Mouse (Mus musculus): ENCODE measurements around the gene Tmtc2. TPM values are rescaled to one million over a fixed set of nuclear protein-coding genes. Genes with fewer than 3 reads are reported as not detected.

Gene Tmtc2
- total and polyA plus RNA-seq, 2 experiments from 2014 or later: 1.5 to 4.5 TPM

GRCm38 (mm10) chr10:105532747-105533146, 41.5 kb downstream of the Tmtc2 start:
- Histone ChIP-seq H3K9me3 (replicated peaks; ENCODE audit: control insufficient read depth, low read length) (no peaks in the 10 kb centered on the region), H3K4me2 (ENCODE audit: low read depth, low read length) (no peak overlapping the region), H3K4me1 (ENCODE audit: control insufficient read depth, insufficient read depth) (peaks cover 5% of the 10 kb centered on the region; the same call in 1 of the 2 replicates), H3K27ac (ENCODE audit: low read depth) (no peak overlapping the region), H3K36me3 (replicated peaks; ENCODE audit: control insufficient read depth, insufficient read depth, low read length) (no peaks in the 10 kb centered on the region), H3K4me3 (ENCODE audit: low read depth, low read length) (no peak overlapping the region), H3K27me3 (ENCODE audit: control insufficient read depth, insufficient read depth, low read length) (no peaks in the 10 kb centered on the region), H3K9ac (replicated peaks; ENCODE audit: low read depth, low read length) (no peak overlapping the region)
- ATAC-seq (ENCODE audit: insufficient read depth, low read depth): peak; percentile 86
- TF ChIP-seq CTCF (IDR thresholded peaks at IDR 0.05; ENCODE audit: low read depth) (no peak), EP300 (IDR thresholded peaks at IDR 0.05; ENCODE audit: low read depth) (no peak)
- WGBS: 42% methylated on average over 7 of the region's 7 CpGs
- peak; percentile 65 for DNase-seq (ENCODE audit: low spot score)

- Histone ChIP-seq H3K9ac (replicated peaks; ENCODE audit: low read depth, low read length) (no peak overlapping the region), H3K27me3 (ENCODE audit: control insufficient read depth, insufficient read depth, low read length) (no peaks in the 10 kb centered on the region), H3K36me3 (replicated peaks; ENCODE audit: control insufficient read depth, insufficient read depth, low read length) (no peaks in the 10 kb centered on the region), H3K4me3 (ENCODE audit: low read depth, low read length) (no peak overlapping the region), H3K9me3 (replicated peaks; ENCODE audit: control insufficient read depth, low read length) (no peaks in the 10 kb centered on the region), H3K4me1 (ENCODE audit: control insufficient read depth, insufficient read depth) (peaks cover 5% of the 10 kb centered on the region; the same call in 1 of the 2 replicates), H3K4me2 (ENCODE audit: low read depth, low read length) (no peak overlapping the region), H3K27ac (ENCODE audit: low read depth) (no peak overlapping the region)
- TF ChIP-seq EP300 (IDR thresholded peaks at IDR 0.05; ENCODE audit: low read depth) (no peak), CTCF (IDR thresholded peaks at IDR 0.05; ENCODE audit: low read depth) (no peak)
- ATAC-seq (ENCODE audit: insufficient read depth, low read depth): no peak
- no peak for DNase-seq (ENCODE audit: low spot score)
- WGBS: 92% methylated on average over 5 of the region's 5 CpGs
Observed at GRCm38 (mm10) chr10:105532019-105532525, 42.2 kb downstream of the Tmtc2 start.

DNA sequence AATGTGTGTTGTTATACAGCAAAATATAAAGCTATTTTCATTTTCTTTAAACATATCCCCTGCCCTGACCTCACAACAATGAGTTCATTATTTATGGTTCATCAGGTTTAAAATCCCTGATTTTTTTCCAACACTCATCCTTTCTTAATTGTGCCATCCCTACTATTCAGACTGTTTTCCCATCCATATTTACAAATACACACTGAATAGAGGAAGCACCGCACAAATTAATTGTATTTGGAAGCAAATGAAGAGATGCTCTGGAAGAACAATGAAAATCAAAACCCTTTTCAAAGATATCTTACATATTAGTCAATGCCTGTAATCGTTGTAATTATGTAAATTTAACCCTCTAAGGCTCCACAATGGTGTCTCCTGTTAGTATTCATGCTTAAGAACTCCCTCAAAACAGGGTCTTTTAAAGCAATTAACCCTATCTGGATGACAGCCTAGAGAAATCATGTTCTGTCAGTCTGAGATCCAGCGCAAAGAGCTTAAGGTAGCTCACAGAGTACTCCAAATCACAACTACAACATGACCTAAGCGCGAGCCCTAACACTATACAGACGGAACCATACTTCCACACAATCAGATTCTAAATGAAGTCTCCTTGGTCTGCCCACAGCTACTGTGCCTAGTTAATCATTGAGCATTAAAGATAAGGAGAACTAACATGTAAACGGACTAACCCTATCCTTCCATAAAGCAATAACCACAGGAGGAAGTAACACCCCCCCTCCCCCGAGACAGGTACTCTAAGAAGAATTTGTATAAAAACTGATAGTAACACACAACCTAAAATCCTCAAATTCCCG, 43.0 kb downstream of the Tmtc2 start:
- DNase-seq (ENCODE audit: low spot score) (no peak), ATAC-seq (ENCODE audit: insufficient read depth, low read depth) (no peak)
- Histone ChIP-seq H3K4me3 (ENCODE audit: low read depth, low read length) (no peak overlapping the region), H3K27ac (ENCODE audit: low read depth) (peak overlapping the region; percentile 12; the same call in 1 of the 2 replicates), H3K4me2 (ENCODE audit: low read depth, low read length) (no peak overlapping the region), H3K9ac (replicated peaks; ENCODE audit: low read depth, low read length) (no peak overlapping the region), H3K4me1 (ENCODE audit: control insufficient read depth, insufficient read depth) (peaks cover 5% of the 10 kb centered on the region; the same call in 1 of the 2 replicates), H3K9me3 (replicated peaks; ENCODE audit: control insufficient read depth, low read length) (no peaks in the 10 kb centered on the region), H3K36me3 (replicated peaks; ENCODE audit: control insufficient read depth, insufficient read depth, low read length) (no peaks in the 10 kb centered on the region), H3K27me3 (ENCODE audit: control insufficient read depth, insufficient read depth, low read length) (no peaks in the 10 kb centered on the region)
- 85% methylated on average over 9 of the region's 9 CpGs for WGBS
- no peak for TF ChIP-seq CTCF (IDR thresholded peaks at IDR 0.05; ENCODE audit: low read depth)
- no peak for TF ChIP-seq EP300 (IDR thresholded peaks at IDR 0.05; ENCODE audit: low read depth)

- 6% methylated on average over 8 of the region's 8 CpGs for WGBS
- no peak for DNase-seq (ENCODE audit: low spot score)
- Histone ChIP-seq H3K4me3 (ENCODE audit: low read depth, low read length) (no peak overlapping the region), H3K36me3 (replicated peaks; ENCODE audit: control insufficient read depth, insufficient read depth, low read length) (no peaks in the 10 kb centered on the region), H3K27me3 (ENCODE audit: control insufficient read depth, insufficient read depth, low read length) (no peaks in the 10 kb centered on the region), H3K4me1 (ENCODE audit: control insufficient read depth, insufficient read depth) (peaks cover 25% of the 10 kb centered on the region), H3K9ac (replicated peaks; ENCODE audit: low read depth, low read length) (no peak overlapping the region), H3K9me3 (replicated peaks; ENCODE audit: control insufficient read depth, low read length) (no peaks in the 10 kb centered on the region), H3K27ac (ENCODE audit: low read depth) (peak overlapping the region; percentile 44), H3K4me2 (ENCODE audit: low read depth, low read length) (peak overlapping the region; percentile 31)
- no peak for ATAC-seq (ENCODE audit: insufficient read depth, low read depth)
- TF ChIP-seq CTCF (IDR thresholded peaks at IDR 0.05; ENCODE audit: low read depth): no peak
- no peak for TF ChIP-seq EP300 (IDR thresholded peaks at IDR 0.05; ENCODE audit: low read depth)
Observed at GRCm38 (mm10) chr10:105523405-105524088, 50.7 kb downstream of the Tmtc2 start.

DNA sequence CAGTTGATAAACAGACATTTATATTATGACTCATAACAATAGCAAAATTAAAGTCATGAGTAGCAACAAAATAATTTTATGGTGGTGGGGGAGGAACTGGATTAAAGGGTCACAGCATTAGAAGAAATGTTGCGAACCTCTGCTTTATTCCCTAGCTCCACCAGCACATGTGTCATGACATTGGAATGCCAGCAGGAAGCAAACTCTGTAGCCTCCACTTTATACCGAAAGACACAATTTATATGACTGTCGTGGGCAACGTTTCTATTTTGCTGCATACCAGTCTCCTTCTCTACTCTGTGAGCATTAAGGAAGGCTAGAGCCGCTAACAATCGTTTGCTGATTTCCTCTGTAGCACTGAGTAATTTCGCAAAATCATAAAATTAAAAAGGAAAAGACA, 51.8 kb downstream of the Tmtc2 start:
- peaks cover 25% of the 10 kb centered on the region for H3K4me1 ChIP-seq (ENCODE audit: control insufficient read depth, insufficient read depth)
- H3K4me3 ChIP-seq (ENCODE audit: low read depth, low read length): no peak overlapping the region
- H3K9me3 ChIP-seq (replicated peaks; ENCODE audit: control insufficient read depth, low read length): no peaks in the 10 kb centered on the region
- TF ChIP-seq CTCF (IDR thresholded peaks at IDR 0.05; ENCODE audit: low read depth) (no peak), EP300 (IDR thresholded peaks at IDR 0.05; ENCODE audit: low read depth) (no peak)
- H3K27me3 ChIP-seq (ENCODE audit: control insufficient read depth, insufficient read depth, low read length): no peaks in the 10 kb centered on the region
- peak overlapping the region; percentile 43 for H3K4me2 ChIP-seq (ENCODE audit: low read depth, low read length)
- no peak overlapping the region for H3K9ac ChIP-seq (replicated peaks; ENCODE audit: low read depth, low read length)
- no peaks in the 10 kb centered on the region for H3K36me3 ChIP-seq (replicated peaks; ENCODE audit: control insufficient read depth, insufficient read depth, low read length)
- DNase-seq (ENCODE audit: low spot score) (peak; percentile 30), ATAC-seq (ENCODE audit: insufficient read depth, low read depth) (peak; percentile 55; the same call in 1 of the 2 replicates)
- H3K27ac ChIP-seq (ENCODE audit: low read depth): peak overlapping the region; percentile 44
- WGBS: 33% methylated on average over 7 of the region's 7 CpGs
